Mouse (Mus musculus) right cerebral cortex, postnatal 36 days (tissue): ENCODE results near the gene Methig1.
A peak's percentile ranks its signal among the peaks of the same experiment; 100 is the strongest.
"Not testable (repeated sequence)": the region's sequence is repeated elsewhere in the genome, so short reads cannot be mapped to it uniquely, and the experiment has no call there.

Experiments used
- DNase-seq, 2 experiments: peaks; one replicate each; pipeline ENCODE4 v3.0.0; 2022; ENCODE audit warnings: low spot score in 2 of 2, mixed read lengths in 1 of 2

Methig1 gene

DNA sequence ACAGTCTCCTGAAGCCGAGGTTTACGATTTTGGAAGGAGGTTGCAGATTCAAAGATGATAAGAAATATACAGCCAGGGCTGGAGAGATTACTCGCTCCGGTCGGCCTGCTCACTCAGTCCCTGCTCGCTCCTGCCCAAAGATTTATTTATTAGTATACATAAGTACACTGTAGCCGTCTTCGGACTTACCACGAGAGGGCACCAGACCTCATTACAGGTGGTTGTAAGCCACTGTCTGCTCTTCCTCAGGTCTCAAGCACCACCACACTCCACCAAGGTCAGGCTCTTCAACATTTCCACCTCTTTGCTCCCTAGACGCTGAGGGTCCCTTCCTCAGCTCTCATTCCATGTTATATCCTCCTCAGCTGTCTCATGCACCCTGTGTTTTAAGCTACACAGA is 15.1 kb upstream of the Methig1 start:
- DNase-seq, result not testable (repeated sequence)

DNA sequence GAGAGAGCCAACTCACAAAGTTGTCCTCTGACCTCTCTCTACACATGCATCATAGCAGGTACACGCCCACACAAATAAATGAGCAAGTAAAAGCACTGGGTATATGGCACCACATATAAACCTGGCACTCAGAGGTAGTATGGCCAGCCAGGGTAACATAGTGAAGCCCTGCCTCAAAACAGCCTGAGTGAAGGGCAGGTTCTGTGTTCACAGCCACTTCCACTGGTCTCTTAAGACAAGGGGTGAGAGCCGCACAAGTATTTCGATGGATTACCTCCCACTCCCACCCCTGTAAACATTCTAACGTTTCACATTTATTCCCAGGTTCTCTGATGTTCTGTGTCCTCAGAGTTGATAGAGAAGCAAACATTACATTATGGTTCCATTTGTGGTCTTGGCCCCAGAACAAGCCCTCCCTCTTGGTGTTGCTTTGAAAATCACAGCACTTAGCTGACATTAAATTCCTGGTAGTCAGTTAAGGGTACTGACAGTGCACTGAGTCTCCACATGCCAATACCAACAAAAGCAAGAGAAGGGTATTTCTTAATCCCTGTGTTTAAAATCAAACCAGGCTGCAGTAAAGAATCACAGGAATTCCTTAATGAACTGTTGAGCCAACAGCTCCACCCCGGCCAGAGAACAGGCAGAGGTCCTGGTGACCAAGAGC is 11.5 kb upstream of the Methig1 start:
- DNase-seq, result not testable (repeated sequence)

DNA sequence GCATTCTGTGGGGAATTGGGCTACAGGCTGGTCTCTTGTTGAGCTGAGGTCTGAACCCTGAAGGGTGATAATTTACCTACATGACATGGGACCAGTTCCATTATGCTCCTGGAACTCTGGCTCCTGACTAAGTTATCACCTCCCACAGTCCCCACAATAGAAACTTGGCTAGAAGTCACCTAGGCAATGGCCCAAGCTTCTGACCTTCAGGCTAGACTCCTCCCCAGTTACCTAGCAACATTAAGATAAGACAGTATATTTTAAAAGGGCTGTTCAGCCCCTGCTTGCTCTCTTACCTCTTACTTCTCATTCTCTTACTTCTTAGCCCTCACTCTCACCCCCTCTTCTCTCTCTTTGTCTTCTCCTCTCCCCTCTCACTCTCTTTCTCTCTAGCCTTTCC is 7.5 kb upstream of the Methig1 start:
- no peak for DNase-seq

DNA sequence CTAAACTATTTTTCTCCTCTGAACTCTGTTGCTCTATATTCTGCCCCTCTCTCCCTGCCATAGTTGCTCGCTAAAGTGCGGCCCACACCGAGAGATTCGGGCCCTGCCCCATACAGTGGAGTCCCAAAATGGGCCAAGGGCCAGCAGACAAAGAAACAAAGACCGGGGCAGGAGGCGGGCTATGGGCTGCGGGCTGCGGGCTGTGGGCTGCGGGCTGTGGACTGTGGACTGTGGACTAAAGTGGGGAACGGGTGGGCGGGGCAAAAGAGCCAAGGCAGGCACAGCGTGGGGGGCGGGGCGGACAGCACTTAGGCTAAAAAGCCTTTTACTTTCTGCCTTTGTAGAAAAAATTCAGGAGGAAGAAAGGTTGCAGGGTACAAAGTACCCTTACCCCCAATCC is 6.2 kb upstream of the Methig1 start:
- DNase-seq, result no peak

DNA sequence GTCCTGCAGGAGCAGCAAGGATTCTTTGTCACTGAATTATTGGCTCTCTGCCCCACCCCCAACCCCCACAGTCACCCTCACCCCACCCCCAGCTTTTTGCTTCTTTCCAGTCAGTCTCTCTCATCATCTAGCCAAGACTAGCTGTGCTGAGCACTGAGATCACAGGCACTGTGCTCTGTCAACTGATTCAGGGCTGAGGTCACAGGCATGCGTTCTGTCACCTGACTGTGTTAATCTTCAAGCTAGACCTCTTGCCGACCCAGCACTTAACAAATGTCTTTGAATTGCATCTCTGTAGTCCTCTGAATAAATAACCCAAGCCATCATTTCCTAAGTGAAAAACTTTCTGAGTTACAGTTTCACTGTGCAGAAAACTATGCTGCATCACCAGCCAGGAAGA is 3.5 kb upstream of the Methig1 start:
- no peak for DNase-seq

DNA sequence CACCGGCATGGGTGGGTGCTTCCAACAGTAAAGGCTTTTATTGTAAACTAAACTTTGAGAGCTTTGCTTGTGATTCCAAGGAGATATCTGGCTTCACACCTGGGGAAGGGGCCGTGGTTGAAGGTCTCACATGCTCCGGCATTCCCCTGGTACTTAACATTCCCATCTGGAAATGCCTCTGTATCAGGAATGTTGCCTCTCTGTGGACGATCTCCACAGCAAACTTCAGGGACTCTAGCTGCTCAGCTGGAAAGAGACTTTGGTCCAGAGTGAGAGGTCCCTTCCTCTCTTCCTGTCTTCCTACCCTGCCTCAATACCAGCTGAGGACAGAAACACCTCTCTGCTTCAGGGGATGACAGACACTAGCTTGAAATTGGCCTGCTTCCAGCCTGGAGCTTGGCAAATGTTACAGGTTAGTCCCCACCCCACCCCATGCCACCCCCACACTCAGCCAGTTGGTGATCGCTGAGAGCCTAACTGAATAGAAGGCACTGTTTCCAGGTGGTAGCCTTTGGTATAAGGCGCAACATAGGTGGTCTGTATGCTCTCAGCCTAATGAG is 1.4 kb upstream of the Methig1 start:
- no peak for DNase-seq

DNA sequence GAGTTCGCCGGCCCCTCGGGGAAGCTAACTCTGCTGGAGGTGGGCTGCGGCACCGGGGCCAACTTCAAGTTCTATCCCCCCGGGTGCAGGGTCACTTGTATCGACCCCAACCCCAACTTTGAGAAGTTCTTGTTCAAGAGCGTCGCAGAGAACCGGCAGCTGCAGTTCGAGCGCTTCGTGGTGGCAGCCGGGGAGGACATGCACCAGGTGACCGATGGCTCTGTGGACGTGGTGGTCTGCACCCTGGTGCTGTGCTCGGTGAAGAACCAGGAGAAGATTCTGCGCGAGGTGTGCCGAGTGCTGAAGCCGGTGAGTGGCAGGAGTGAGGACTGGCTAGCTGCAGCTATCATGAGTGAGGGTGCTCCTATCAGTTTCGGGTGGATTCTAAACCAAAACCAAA is 450 bp downstream of the Methig1 start:
- DNase-seq, result not testable (repeated sequence)

DNA sequence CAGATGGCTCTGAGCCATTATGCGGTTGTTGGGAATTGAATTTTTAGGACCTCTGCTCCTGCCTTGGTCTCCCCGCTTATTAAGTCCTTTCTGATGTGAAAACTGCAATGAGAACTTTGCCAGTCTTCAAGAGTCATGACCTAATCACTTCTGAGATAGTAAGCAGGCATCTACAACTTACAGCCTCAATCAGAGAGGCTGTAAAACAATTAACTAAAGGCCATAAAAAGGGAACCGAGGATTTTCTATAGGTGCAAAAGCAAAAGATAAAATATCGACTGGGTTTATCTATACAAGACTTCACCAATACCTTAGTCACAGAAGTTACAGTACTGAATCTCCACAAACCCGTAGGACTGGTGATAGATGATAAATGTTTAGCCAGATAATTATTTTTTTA is 2.9 kb downstream of the Methig1 start:
- no peak for DNase-seq

DNA sequence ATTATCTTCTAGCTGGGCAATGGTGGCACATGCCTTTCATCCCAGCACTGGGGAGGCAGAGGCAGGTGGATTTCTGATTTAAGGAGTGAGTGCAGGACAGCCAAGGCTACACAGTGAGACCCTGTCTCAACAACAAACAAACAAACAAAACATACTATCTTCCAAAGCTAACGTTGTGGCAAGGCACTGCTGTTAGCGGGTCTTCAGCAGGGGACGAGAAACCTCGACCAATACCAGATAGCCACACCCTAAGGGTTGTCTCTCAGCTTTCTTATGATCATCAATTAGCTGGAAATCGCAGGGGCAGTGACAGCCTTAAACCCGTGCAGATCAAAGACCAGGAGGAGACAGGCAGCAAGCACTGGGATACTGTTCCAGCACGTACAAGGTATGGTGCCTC is 11.3 kb downstream of the Methig1 start, which contains the start of gene Higd1c:
TSS of gene Higd1c (plus strand) at position 301 of the 400 bp plus-strand sequence.
- DNase-seq, result no peak

DNA sequence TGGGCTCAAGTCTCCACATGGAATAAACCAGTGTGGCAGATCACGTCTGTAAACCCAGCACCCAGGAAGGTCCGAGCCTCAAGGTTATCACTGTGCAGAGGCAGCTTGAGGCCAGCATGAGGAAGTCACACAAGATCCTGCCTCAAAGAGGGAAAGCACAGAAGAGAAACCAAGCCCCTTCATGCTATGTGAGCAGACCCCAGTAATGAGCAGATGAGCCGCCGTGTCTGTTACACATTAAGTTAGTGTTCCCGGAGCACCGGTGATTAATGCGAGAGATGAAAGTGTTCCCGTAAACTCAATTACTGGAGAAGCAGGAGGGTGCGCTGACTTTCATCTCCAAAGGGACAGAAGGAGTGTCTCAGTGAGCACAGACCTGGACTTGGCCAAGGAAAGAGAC is 13.0 kb downstream of the Methig1 start:
- DNase-seq, result not testable (repeated sequence)

DNA sequence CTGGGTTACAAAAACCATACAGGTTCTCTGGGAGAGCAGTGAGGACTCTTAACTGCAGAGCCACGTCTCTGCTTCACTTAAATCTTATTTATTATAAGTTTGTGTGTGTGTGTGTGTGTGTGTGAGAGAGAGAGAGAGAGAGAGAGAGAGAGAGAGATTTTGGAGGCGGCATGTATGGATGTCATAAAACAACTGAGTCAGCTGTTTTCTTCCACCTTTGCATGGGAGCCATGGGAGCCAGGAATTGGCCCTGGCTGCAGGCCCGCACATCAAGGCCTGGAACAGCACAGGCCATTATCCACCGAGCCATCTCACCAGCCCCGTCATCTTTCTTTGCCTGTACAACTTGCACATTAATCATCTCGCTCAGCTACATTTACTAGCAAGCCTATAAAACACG is 14.2 kb downstream of the Methig1 start:
- no peak for DNase-seq

DNA sequence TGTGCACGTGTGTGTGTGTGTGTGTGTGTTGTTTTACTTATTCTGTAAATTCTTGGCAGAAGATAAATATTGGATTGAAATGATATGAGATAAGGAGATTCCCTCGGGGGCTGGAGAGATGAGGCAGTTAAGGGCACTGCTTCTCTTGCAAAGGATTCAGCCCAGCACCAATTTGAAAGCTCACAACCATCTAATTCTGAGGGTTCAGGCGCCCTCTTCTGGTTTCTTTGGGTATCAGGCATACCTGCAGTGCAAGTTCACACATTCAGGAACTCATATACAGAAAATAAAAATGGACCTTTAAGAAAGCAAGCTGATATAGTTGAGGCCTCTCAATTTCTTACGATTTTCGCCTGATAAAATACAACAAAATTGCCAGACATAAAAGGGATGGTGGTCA is 22.1 kb downstream of the Methig1 start:
- DNase-seq, result peak; percentile 45 to 51

DNA sequence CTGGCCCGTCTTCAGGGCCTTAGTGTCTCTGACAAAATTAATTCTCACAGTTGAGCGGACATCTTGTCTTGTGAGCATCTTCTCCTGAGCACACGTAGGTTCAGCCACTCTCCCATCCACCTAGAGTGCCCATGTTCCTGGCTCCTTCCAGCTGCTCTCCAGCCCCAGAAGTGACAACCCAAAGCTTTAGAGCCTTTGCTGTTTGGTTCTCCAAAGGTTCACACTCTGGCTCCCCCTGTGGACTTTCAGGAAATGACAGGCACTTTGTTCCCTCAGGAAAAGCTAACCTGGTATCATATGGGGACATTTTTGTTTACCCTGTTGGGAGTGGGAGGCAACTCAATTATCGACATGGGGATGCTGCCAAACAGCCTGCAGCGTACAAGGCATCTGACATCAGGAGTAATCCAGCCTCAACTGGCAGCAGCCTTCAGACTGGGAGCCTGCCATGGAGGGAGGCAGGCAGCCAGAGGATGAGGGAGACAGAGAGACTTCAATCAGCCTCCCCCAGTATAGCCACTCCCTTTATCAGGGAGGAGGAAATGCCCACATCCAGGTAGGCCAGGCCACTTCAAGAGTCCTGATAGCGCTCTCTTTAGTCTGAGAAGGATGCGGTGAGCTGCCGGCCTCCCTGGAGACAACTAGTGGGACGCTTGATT is 25.0 kb downstream of the Methig1 start:
- DNase-seq, result not testable (repeated sequence)

DNA sequence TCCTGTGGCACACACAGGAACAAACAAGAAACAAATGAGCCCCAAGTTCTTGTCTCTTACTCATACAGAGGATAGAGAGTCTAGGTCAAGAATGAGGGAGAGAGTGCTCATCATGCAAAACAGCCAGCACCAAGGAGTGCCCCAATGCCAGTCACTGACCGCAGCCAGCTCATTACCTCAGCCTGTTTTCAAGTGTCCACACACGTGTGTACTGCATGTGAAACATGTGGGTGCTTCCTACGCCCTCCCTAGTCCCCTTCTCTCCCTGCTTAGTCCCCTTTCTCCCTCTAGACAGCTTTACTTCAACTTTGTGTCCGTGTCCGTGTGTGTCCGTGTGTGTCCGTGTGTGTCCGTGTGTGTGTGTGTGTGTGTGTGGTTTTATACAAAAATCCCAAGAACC is 26.7 kb downstream of the Methig1 start:
- DNase-seq, result no peak

DNA sequence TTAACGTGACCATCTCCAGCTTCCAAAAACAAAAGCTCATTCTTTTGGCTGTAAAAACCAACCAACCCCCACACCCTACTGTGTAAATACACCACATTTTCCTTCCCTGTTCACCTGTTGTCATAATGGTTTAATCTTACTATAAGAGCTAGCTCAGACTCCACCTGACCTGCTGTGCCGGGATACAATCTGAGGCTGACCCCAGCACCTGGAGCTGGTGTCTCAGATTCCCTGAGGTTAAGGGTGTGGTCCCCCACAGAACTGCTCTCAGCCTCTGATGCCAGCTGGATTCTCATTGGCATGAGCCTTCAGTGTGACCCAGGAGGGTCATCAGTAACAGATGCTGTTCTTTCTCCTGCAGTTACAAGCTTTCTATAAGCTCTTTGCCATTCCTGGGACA is 27.2 kb downstream of the Methig1 start:
- no peak for DNase-seq

DNA sequence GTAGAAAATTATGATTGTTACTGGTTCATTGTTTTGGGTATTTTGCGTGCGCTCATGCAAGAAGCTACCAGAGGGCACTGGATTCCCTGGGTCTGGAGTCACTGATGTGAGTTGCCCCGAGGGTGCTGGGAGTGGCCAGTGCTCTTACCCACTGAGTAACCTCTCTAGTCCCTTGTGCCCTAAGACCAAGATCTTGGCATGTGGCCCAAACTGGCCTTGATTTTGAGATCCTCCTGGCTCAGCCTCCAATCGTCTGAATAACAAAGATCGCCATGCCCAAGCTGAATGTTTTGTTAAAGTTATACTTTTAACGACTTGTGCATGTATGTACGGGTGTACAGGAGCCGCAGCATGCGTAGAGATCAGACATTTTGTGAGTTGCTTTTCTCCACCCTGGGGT is 32.8 kb downstream of the Methig1 start:
- DNase-seq, result no peak

DNA sequence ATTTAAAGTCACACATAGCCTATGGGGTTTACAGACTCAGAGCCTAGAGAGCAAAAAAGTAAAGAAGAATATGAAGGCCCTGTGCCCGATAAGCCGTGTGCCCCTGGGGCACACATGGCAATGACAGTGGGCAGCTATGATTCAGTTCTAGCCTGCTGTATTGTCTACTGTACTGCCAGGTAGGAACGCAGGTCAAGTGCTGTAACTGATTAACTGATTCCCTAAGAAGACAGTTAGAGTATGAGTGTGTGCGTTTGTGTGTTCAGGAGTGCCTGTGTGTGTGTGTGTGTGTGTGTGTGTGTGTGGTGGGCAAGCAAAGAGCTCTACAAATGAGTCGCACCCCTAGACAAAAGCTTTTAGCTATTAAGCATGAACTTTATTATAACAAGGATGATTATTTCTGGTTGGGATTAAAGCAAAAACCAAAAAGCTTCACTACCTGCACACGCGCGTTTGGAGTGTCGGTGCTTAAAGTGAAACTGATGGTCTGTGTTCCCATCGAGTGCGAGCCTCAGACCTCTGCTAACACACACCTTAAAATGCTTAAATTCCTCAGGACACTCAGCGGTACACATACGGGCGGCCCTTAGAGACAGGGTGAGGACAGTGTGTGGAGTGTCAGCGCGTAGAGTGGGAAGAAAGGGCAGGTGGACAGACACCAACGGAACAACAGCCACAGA is 34.7 kb downstream of the Methig1 start:
- no peak for DNase-seq

DNA sequence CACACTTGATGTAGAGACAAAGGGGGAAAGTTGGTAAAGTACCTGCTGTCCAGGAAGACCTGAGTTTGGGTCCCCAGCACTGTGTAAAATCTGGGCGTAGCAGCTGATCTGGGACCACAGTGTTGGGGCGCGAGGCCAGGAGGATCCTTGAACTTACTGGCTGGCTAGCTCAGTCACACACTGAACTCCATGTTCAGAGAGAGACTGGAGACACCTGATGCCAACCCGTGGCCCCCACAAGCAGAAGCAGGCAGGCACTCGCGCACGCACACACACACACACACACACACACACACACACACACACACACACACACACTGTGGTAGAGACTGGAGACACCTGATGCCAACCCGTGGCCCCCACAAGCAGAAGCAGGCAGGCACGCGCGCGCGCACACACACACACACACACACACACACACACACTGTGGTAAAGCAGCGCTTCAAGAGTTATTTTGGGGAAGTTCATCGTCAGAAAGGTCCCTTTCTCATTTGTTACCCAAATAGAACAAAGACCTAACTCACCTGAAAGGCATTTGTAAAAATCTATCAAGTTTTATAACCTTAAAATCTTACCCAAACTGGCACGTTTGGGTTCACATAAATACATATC is 35.4 kb downstream of the Methig1 start:
- no peak for DNase-seq

DNA sequence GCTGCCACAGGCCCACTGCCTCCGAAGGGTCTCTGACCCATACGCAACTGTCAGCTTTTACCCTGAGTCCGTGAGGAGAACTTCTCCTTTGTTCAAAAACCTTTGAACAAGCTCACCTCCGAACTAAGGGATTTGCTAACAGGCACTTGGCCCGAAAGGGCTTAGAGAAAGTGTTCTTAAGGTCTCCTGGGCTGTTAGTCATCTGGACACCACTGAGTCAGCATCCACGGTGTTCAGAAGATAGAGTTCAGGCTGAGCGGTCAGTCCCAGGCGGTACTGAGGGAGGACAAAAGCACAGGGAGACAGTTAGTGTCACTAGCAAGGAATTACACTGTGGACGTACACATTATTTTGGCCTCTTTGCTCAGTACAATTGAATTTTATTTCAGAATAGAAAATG is 35.9 kb downstream of the Methig1 start:
- no peak for DNase-seq

DNA sequence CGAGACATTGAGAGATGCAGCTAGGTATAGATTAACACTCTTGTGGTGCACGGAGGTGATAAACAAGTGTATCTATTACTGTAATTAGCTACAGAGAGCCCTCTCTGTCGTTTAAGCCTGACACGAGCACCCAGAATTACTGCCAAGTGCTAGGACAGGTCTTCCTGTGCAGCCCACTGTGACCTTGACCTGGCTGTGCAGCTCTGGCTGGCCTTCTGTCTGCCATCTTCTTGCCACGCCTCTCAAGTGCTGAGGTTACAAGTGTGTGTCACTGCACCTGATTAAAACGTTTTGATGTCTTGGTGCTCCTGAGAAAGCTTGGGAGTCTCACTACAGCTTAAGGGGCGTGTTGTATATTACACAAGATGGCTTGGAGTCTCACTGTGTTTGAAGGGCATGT is 38.1 kb downstream of the Methig1 start:
- no peak for DNase-seq

DNA sequence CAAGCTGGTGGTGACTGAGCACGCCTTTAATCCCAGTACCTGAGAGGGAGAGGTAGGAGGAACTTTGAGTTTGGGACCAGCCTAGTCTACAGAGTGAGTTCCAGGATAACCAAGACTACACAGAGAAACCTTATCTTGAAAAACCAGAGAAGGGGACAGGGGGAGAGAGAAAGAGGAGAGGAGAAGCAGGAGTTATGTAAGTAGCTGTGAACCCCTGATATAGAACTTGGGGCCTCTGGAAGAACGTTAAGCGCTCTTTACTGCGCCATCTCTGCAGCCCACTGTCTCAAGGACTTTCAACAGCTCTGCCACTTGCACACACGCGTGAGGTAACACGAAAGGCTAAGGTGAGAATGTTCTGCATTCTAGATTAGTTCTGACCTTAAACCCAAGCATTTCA is 38.6 kb downstream of the Methig1 start:
- no peak for DNase-seq

DNA sequence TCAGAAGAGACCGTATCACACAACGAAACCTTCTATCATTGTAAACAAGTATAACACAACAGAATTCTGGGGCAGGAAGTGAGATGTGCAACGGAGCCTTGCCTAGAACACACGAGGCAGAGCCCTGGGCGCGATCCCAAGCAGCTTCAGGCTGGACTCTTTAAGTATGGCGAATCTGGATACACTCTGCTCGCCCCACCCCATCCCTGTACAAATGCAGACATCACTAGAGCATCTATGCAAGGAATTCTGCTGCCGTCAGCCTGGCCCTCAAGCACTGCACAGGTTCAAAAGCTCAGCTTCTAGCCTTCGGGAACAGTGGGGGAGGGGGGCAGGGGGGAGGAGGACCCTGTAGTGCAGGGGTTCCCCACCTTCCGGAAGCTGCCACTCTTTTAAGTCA is 40.1 kb downstream of the Methig1 start:
- DNase-seq, result no peak
